Mouse (Mus musculus): ENCODE data around the gene Grik1. TPM values are rescaled to one million over a fixed set of nuclear protein-coding genes. Genes with fewer than 3 reads are reported as not detected.

The Grik1 gene
- 3.2 and 4.6 TPM in 2 replicates for polyA plus RNA-seq (2015; fragmentation: Nextera tagmentation; extraction: Ambion mirVana)

GRCm38 (mm10) chr16:88290132-88290772 lies at the start of gene Grik1:
Gene Grik1, minus strand, starts transcription at chr16:88290265.
- under 1% methylated on average over 26 of the region's 27 CpGs for WGBS
- H3K4me1 ChIP-seq = peaks cover 7% of the 10 kb centered on the region
- H3K4me3 ChIP-seq = peak within 1 kb of the TSS; percentile 54
- H3K9ac ChIP-seq = peak within 1 kb of the TSS; percentile 67
- H3K4me2 ChIP-seq = peak within 1 kb of the TSS; percentile 96
- H3K36me3 ChIP-seq = no peaks in the 10 kb centered on the region
- ATAC-seq (ENCODE audit: insufficient number of reproducible peaks, insufficient read depth, low FRiP score, low TSS enrichment, low read depth) = peak; percentile 70; the same call in 1 of the 2 replicates
- no peaks in the 10 kb centered on the region for H3K9me3 ChIP-seq
- H3K27ac ChIP-seq = no peak within 1 kb of the TSS
- H3K27me3 ChIP-seq = peaks cover 51% of the 10 kb centered on the region

- H3K4me1 ChIP-seq = peaks cover 7% of the 10 kb centered on the region
- H3K27me3 ChIP-seq = peaks cover 26% of the 10 kb centered on the region
- no peaks in the 10 kb centered on the region for H3K36me3 ChIP-seq
- H3K9ac ChIP-seq = no peak overlapping the region
- H3K27ac ChIP-seq = no peak overlapping the region
- no peak overlapping the region for H3K4me3 ChIP-seq
- H3K9me3 ChIP-seq = no peaks in the 10 kb centered on the region
- 52% methylated on average over 3 of the region's 3 CpGs for WGBS
- H3K4me2 ChIP-seq = no peak overlapping the region
- no peak for ATAC-seq (ENCODE audit: insufficient number of reproducible peaks, insufficient read depth, low FRiP score, low TSS enrichment, low read depth)
These were observed 4.1 kb upstream of the Grik1 start for GRCm38 (mm10) chr16:88294209-88294608.

DNA sequence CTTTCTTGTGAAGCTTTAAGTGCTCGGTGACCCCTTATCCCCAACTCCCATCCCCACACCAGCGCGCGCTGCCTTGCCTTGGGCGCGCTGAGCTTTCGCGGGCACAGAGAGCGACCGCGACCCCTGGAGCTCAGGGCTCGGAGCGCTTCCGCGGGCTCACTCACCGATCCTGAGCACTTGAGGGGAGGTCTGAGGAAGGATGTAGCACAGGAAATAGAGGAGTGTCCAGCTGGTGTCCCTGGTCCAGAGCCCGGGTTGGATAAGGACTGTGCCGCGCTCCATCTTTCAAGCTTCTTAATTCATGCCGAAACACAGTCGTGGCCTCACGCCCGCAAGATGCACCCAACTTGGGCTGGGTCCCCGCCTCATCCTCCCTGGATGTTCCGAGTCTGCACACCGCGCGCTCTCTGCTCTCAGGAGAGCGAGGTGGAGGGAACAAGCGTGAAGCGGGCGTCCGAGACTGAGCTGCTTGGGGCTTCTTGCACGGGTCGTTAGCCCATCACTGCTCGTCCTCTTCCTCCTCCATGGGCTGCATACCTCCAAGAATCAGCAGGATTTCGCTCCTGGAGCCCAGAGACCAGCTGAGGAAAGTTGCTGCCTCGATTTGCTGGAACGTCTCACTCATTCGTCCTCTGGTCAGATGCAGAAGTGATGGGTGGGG lies 514 bp downstream of the Grik1 start:
- Histone ChIP-seq H3K27me3 (peaks cover 51% of the 10 kb centered on the region), H3K4me3 (peak overlapping the region; percentile 54), H3K4me2 (peak overlapping the region; percentile 96), H3K4me1 (peaks cover 7% of the 10 kb centered on the region), H3K36me3 (no peaks in the 10 kb centered on the region), H3K27ac (no peak overlapping the region), H3K9me3 (no peaks in the 10 kb centered on the region), H3K9ac (peak overlapping the region; percentile 67)
- no peak for ATAC-seq (ENCODE audit: insufficient number of reproducible peaks, insufficient read depth, low FRiP score, low TSS enrichment, low read depth)
- under 1% methylated on average over 40 of the region's 40 CpGs for WGBS

- Histone ChIP-seq H3K4me2 (no peak overlapping the region), H3K36me3 (no peaks in the 10 kb centered on the region), H3K27me3 (no peaks in the 10 kb centered on the region), H3K4me3 (no peak overlapping the region), H3K9ac (no peak overlapping the region), H3K27ac (no peak overlapping the region), H3K9me3 (no peaks in the 10 kb centered on the region), H3K4me1 (no peaks in the 10 kb centered on the region)
- no peak for ATAC-seq (ENCODE audit: insufficient number of reproducible peaks, insufficient read depth, low FRiP score, low TSS enrichment, low read depth)
- WGBS = 80% methylated on average over 4 of the region's 4 CpGs
These were observed 31.7 kb downstream of the Grik1 start for GRCm38 (mm10) chr16:88258407-88258806.

- no peak overlapping the region for H3K9ac ChIP-seq
- H3K27me3 ChIP-seq = no peaks in the 10 kb centered on the region
- 42% methylated on average over 5 of the region's 5 CpGs for WGBS
- no peak overlapping the region for H3K4me3 ChIP-seq
- H3K4me2 ChIP-seq = no peak overlapping the region
- peaks cover 4% of the 10 kb centered on the region; the same call in 1 of the 2 replicates for H3K4me1 ChIP-seq
- H3K9me3 ChIP-seq = no peaks in the 10 kb centered on the region
- no peaks in the 10 kb centered on the region for H3K36me3 ChIP-seq
- ATAC-seq (ENCODE audit: insufficient number of reproducible peaks, insufficient read depth, low FRiP score, low TSS enrichment, low read depth) = no peak
- H3K27ac ChIP-seq = no peak overlapping the region
These were observed 33.0 kb downstream of the Grik1 start for GRCm38 (mm10) chr16:88257072-88257471.

DNA sequence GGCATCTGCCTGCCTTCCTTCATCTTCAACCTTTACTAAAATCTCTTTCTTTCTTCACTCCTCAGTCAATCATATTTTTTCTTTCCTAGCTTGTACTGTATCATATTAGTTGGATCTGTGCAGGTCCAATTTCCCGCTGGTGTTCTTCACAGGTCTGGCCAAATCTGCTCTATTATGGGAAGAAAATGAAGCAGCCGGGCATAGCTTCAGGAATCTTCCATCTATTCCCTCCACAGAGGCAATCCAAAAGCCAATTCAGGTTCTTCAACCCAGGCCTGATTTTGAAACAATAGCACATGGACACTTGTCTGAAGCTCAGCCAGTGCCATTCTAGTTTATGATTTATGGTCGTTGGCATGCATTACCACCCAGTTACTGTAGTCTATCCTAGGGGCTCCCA lies 34.0 kb downstream of the Grik1 start:
- no peak overlapping the region for H3K4me2 ChIP-seq
- 81% methylated on average over 3 of the region's 3 CpGs for WGBS
- no peak overlapping the region for H3K4me3 ChIP-seq
- H3K27me3 ChIP-seq = no peaks in the 10 kb centered on the region
- no peak overlapping the region for H3K27ac ChIP-seq
- H3K4me1 ChIP-seq = peaks cover 4% of the 10 kb centered on the region; the same call in 1 of the 2 replicates
- H3K9ac ChIP-seq = no peak overlapping the region
- no peak for ATAC-seq (ENCODE audit: insufficient number of reproducible peaks, insufficient read depth, low FRiP score, low TSS enrichment, low read depth)
- no peaks in the 10 kb centered on the region for H3K36me3 ChIP-seq
- H3K9me3 ChIP-seq = no peaks in the 10 kb centered on the region

GRCm38 (mm10) chr16:88252676-88253075 lies 37.4 kb downstream of the Grik1 start:
- no peak for ATAC-seq (ENCODE audit: insufficient number of reproducible peaks, insufficient read depth, low FRiP score, low TSS enrichment, low read depth)
- H3K4me3 ChIP-seq = no peak overlapping the region
- no peak overlapping the region for H3K9ac ChIP-seq
- H3K4me1 ChIP-seq = peaks cover 6% of the 10 kb centered on the region; the same call in 1 of the 2 replicates
- H3K4me2 ChIP-seq = no peak overlapping the region
- no peaks in the 10 kb centered on the region for H3K27me3 ChIP-seq
- H3K36me3 ChIP-seq = no peaks in the 10 kb centered on the region
- WGBS = 76% methylated on average over 2 of the region's 2 CpGs
- no peaks in the 10 kb centered on the region for H3K9me3 ChIP-seq
- H3K27ac ChIP-seq = no peak overlapping the region

DNA sequence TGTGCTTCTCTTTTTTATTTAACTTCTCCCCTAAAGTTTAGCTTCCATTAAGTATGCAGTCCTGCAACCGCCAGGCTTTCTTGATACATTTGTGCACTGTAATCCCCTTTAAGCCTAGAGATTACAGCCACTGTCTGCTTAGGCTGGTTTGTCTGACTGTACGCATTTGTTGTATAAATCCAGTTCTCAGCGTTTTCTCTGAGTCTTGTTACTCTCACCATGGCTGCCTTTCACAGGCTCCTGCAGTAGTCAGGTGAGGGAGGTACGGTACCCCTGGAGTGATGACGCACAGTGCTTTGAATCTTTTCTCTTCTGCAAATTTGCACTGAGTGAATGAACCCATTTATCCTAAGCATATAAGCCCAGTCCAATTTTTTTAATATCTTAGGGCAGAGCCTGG lies 39.0 kb downstream of the Grik1 start:
- no peak overlapping the region for H3K4me2 ChIP-seq
- peaks cover 6% of the 10 kb centered on the region; the same call in 1 of the 2 replicates for H3K4me1 ChIP-seq
- H3K27ac ChIP-seq = peak overlapping the region; percentile 44; the same call in 1 of the 2 replicates
- no peaks in the 10 kb centered on the region for H3K27me3 ChIP-seq
- no peak overlapping the region for H3K9ac ChIP-seq
- H3K36me3 ChIP-seq = no peaks in the 10 kb centered on the region
- ATAC-seq (ENCODE audit: insufficient number of reproducible peaks, insufficient read depth, low FRiP score, low TSS enrichment, low read depth) = no peak
- WGBS = 58% methylated on average over 5 of the region's 5 CpGs
- no peak overlapping the region for H3K4me3 ChIP-seq
- H3K9me3 ChIP-seq = no peaks in the 10 kb centered on the region

DNA sequence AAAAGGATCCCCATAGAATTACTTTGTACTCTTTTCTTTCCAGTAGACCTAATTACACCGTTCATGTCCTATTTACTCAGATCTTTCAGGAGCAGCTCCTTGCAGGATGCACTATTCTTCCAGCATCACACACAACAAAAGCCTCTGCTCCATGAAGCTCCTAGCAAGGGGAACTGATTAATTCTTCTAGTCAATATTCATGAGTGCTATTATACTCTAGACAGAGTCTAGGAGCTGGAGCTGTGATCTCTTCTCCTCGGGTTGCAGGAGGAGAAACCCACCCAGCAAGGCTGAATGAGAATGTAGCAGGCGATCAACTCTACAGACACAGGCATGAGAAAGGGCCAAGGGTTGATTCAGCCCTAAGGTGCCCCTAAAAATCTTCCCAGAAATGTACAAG lies 40.2 kb downstream of the Grik1 start:
- H3K27me3 ChIP-seq = no peaks in the 10 kb centered on the region
- no peaks in the 10 kb centered on the region for H3K36me3 ChIP-seq
- H3K9me3 ChIP-seq = no peaks in the 10 kb centered on the region
- no peak overlapping the region for H3K4me3 ChIP-seq
- no peak overlapping the region for H3K4me2 ChIP-seq
- peaks cover 6% of the 10 kb centered on the region; the same call in 1 of the 2 replicates for H3K4me1 ChIP-seq
- H3K9ac ChIP-seq = no peak overlapping the region
- 69% methylated on average over 3 of the region's 3 CpGs for WGBS
- no peak for ATAC-seq (ENCODE audit: insufficient number of reproducible peaks, insufficient read depth, low FRiP score, low TSS enrichment, low read depth)
- H3K27ac ChIP-seq = no peak overlapping the region

- Histone ChIP-seq H3K27me3 (no peaks in the 10 kb centered on the region), H3K4me3 (no peak overlapping the region), H3K36me3 (no peaks in the 10 kb centered on the region), H3K9me3 (no peaks in the 10 kb centered on the region), H3K4me2 (no peak overlapping the region), H3K27ac (no peak overlapping the region), H3K9ac (no peak overlapping the region), H3K4me1 (peaks cover 4% of the 10 kb centered on the region; the same call in 1 of the 2 replicates)
- ATAC-seq (ENCODE audit: insufficient number of reproducible peaks, insufficient read depth, low FRiP score, low TSS enrichment, low read depth) = no peak
- 75% methylated on average over 3 of the region's 3 CpGs for WGBS
These were observed 42.5 kb downstream of the Grik1 start for GRCm38 (mm10) chr16:88247586-88247985.

DNA sequence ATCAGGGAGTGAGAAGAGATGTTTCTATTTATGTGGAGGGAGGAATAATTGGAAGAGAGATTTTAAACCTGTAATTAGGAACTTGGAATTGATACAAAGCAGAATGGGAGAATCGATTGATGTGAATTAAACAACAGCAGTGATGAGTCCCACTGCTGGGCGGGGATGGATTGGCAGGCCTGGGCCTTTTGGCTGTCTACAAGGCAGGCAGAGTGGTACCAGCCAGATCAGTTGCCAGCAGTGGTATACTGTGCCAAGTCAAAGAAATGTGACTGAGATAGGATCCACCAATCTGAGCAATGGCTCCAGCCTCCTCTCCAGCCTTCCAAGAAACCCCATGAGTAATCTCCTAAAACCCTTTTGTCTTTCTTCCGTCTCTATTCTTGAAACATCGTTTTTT lies 45.4 kb downstream of the Grik1 start:
- ATAC-seq (ENCODE audit: insufficient number of reproducible peaks, insufficient read depth, low FRiP score, low TSS enrichment, low read depth) = no peak
- Histone ChIP-seq H3K27me3 (no peaks in the 10 kb centered on the region), H3K27ac (no peak overlapping the region), H3K4me2 (no peak overlapping the region), H3K36me3 (no peaks in the 10 kb centered on the region), H3K9ac (no peak overlapping the region), H3K4me3 (no peak overlapping the region), H3K9me3 (no peaks in the 10 kb centered on the region), H3K4me1 (no peaks in the 10 kb centered on the region)
- WGBS = 79% methylated on average over 4 of the region's 4 CpGs

DNA sequence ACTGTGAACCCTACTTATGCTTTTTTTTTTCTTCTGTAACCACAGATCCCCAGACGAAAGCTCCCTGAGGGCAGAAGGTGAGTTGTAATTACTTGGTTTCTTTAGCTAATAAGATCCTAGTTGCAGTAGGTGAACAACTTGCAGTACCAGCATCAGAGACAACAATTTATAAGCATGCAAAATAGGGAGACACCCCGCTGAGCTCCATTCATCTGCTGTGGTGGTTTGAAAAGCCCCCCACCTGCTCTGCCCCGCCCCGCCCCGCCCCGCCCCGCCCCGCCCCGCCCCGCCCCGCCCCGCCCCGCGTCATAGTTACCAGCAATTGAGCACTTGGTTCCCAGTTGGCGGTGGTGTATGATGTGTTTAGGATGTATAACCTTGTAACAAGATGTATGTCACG lies 64.4 kb downstream of the Grik1 start:
- no peak for ATAC-seq (ENCODE audit: insufficient number of reproducible peaks, insufficient read depth, low FRiP score, low TSS enrichment, low read depth)
- 62% methylated on average over 16 of the region's 16 CpGs for WGBS
- no peaks in the 10 kb centered on the region for H3K4me1 ChIP-seq
- no peak overlapping the region for H3K27ac ChIP-seq
- H3K4me3 ChIP-seq = no peak overlapping the region
- no peak overlapping the region for H3K9ac ChIP-seq
- no peak overlapping the region for H3K4me2 ChIP-seq
- H3K36me3 ChIP-seq = no peaks in the 10 kb centered on the region
- no peaks in the 10 kb centered on the region for H3K9me3 ChIP-seq
- H3K27me3 ChIP-seq = no peaks in the 10 kb centered on the region
